Mouse (Mus musculus) lung, adult 18-20 months (tissue): Measurements from ENCODE around the gene Nckap1l.

Experiments used
- DNase-seq, 2 experiments: peaks; one replicate each; pipeline ENCODE4 v3.0.0; 2022; ENCODE audit warnings: mixed read lengths in 2 of 2

Nckap1l gene

GRCm38 (mm10) chr15:103540646-103541045, 87.1 kb downstream of the Nckap1l start:
- no peak for DNase-seq

- DNase-seq, result no peak
Measured at GRCm38 (mm10) chr15:103542526-103542925, 88.9 kb downstream of the Nckap1l start.

DNA sequence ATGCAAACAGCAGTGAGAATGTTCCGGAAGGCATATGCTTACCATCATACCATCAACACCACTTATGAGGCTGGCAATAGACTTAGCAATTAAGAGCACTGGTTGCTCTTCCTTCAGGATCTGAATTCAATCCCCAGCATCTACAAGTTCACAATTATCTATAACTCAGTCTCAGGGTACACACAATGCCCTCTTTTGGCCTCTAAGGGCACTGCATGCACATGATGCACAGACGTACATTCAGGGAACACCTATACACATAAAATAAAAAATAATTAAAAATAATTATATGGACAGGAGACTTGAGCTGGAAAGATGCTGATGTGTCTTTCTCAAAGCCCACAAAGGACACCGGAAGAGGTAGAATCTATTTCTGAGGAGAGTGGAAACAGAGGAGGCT, 94.4 kb downstream of the Nckap1l start:
- DNase-seq, result no peak
